Mouse (Mus musculus) lung, postnatal 25 days (tissue): ENCODE results near the gene Ctc1.
"Not testable (repeated sequence)": the region's sequence is repeated elsewhere in the genome, so short reads cannot be mapped to it uniquely, and the experiment has no call there.

Source experiments
- DNase-seq: peaks from one replicate; pipeline ENCODE4 v3.0.0; 2022; ENCODE audit warnings: low spot score

The Ctc1 gene

GRCm38 (mm10) chr11:69015644-69016441 is at the start of gene Ctc1:
Gene Ctc1 (plus strand): TSS chr11:69015911.
- DNase-seq: peak; percentile 92

- no peak for DNase-seq
Measured at GRCm38 (mm10) chr11:68966554-68966953, 49.2 kb upstream of the Ctc1 start.

DNA sequence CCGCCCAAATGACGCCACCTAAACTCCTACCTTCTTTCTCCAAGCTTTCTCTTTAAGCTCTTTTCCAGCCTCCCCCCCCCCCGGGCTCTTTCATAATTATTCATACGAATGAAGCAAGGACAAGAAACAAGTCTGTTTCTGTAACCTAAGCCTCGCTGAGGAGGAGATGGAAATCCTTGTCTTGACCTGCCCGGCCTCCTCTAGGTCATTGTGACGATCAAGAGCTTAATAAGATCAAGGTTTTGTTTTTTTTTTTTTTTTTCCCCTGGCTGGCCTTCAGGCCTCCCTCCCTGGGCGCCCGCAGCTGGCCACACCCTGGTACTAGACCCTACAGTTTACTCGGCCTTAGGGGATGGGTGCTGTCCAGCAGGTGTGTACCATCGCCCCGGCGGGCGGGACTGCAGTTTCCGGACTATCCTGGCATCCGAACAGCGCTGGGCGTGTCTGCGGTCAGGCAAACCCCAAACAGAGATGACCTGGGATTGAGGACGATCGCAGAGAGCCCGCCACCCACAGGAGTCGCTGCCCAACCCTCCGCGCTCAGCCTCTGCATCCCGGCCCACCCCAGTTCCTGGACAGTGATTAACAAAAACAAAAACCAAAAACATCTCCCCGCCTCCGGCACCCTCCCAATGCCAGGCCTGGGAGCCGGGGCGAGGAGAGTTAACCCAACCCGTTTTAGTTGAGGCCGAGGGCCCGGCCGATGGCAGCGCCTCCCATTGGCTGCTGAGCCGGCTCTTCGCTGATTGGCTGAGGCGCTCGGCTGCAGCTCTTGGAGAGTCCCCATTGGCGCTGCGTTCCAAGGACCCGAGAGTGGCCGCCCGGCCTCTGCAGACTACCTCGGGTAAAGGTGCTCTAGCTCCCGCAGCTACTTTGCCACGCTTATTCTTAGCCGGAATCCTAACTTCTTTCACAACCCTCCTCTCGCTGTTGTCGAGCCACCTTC is 48.1 kb upstream of the Ctc1 start, which contains the start of gene Slc25a35:
Slc25a35 (plus strand) TSS at position 795 of the 946 bp plus-strand sequence.
- DNase-seq: peak; percentile 94

- no peak for DNase-seq
Measured at GRCm38 (mm10) chr11:68968752-68969151, 47.0 kb upstream of the Ctc1 start.

DNA sequence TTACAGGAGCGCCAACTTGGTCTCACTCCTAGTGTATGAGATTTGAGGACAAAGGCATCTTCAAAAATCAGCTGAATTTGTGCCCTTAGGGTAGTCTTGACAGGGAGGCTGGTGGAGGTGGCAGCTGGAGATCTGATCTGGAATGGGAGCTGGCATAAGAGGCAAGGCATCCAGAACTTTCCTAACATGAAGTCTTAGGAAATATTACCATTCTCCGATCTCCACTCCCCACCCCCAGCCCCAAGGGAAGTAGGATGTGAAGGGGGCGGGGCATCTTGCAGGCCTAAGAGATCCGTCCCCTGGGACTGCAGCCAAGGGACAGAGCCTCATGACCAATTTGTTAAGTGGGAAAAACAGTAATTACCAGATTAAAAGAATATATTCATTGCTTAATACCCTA is 45.5 kb upstream of the Ctc1 start:
- DNase-seq: no peak

- peak; percentile 83 for DNase-seq
Measured at GRCm38 (mm10) chr11:68973250-68974058, 42.3 kb upstream of the Ctc1 start.

DNA sequence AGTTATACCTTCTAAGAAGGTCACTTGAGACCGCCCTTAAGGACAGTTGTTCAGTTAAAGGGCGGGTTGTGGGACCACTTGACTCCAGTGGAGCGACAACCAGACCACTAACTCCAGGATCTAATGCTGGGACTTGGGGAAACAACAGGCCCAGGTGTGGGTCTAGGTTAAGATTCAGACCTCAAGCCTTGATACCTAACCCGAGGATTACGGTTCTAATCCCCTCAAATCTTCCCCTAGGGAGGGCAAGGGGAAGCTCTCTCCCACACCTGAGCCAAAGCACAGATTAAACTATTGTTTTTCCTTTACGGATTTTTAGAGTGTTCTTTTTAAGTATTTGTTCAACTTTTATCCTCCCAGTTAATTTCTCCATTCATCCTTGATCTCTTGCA is 41.7 kb upstream of the Ctc1 start:
- DNase-seq: no peak

GRCm38 (mm10) chr11:68975085-68975484 is 40.6 kb upstream of the Ctc1 start, which contains the start of gene Rangrf:
Gene Rangrf (minus strand): TSS chr11:68975185.
- DNase-seq: no peak

- DNase-seq: no peak
Measured at GRCm38 (mm10) chr11:68975601-68976000, 40.1 kb upstream of the Ctc1 start.

- DNase-seq: no peak
Measured at GRCm38 (mm10) chr11:68979320-68979733, 36.4 kb upstream of the Ctc1 start.

DNA sequence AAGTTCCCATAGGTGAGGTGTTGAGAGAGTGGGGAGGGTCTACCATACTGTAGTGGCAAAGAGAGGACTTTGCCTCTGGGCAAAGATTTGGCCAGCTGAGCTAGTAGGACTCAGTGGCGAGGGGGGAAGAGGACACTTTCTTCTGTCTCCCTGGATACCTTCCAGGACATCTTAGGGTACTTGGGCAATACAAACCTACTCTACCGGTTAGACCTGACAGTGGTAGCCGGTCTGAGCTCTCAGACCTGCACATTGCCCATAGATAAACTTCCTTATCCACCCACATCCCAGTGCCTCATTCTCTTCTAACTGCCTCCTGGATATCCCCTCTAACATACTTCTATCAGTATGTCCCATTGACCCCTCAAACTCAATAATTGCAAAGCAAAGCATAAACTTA is 34.8 kb upstream of the Ctc1 start:
- no peak for DNase-seq

GRCm38 (mm10) chr11:68982639-68983369 is 32.9 kb upstream of the Ctc1 start:
- peak; percentile 80 for DNase-seq

- no peak for DNase-seq
Measured at GRCm38 (mm10) chr11:68987365-68987882, 28.3 kb upstream of the Ctc1 start.

- DNase-seq: no peak
Measured at GRCm38 (mm10) chr11:68988341-68988740, 27.4 kb upstream of the Ctc1 start.

GRCm38 (mm10) chr11:68993122-68993521 is 22.6 kb upstream of the Ctc1 start:
- DNase-seq: no peak

- DNase-seq: no peak
Measured at GRCm38 (mm10) chr11:68994377-68994776, 21.3 kb upstream of the Ctc1 start.

DNA sequence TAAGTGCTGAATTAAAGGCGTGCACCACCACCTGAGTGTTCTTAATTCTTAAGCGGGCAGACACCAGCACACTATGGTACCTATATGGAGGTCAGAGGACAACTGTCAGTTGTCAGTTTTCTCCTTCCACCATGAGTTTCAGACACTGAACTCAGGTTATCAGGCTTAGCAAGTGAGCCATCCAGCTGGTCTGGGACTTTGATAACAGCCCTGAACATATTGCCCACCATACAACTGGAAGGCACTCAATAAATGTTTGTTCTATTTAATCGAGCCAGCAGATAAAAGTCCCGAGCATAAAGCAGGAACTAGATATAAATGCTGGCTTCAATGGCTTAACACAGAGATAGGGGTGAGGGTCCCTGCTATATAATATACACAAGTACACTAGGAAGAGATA is 18.6 kb upstream of the Ctc1 start:
- DNase-seq: no peak

GRCm38 (mm10) chr11:69002782-69003181 is 12.9 kb upstream of the Ctc1 start:
- DNase-seq: not testable (repeated sequence)

DNA sequence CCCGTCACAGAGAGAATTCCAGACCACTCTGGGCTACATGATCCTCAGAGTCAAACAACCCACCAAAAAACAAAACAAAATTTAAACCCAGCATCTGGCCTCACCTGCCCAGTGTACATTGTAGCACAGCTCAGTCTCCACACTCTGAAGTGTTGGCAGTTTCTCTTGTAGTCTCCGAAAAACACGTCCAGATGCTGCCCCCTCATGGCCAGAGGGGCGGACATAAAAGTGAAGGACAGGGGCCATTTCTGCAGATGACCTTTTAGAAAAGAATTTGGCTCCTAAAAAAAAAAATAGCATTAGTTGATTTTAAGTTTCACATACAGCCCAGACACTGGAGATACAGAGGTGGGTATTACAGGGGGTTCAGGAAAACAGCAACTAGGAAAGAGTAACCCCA is 12.1 kb upstream of the Ctc1 start:
- DNase-seq: no peak

DNA sequence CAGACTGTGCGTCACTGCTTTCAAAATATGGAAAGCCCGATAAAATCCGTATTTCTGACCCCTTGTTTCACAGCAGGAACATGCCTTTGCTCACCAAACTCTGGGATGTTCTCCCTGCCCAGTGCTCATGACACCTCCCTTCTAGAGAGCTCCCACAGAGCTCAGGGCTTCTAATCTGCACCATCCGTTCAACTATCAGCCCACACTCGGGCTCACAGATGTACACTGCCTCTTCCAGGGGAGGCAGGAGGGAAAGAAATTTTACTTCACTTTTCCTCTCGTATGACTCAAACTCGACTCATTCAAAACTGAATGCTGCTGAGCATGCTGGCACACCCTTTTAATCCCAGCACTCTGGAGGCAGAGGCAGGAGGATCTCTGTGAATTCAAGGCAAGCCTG is 10.5 kb upstream of the Ctc1 start:
- no peak for DNase-seq

DNA sequence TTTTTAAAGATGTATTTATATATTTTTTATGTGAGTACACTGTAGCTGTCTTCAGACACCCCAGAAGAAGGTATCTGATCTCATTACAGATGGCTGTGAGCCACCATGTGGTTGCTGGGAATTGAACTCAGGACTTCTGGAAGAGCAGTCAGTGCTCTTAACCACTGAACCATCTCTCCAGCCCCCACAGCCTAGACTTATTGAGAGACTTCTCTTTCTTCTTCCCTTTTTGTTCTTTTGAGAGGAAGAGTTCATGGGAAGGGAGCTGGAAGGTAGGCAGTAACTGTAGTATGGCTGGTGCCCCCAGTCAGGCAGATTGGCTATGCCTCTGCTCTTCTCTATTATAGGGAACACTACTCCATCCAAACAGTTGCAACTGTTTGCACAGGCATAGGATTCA is 9.1 kb upstream of the Ctc1 start:
- DNase-seq: not testable (repeated sequence)
